Mouse (Mus musculus): ENCODE measurements around the gene Adamts12. TPM values are rescaled to one million over a fixed set of nuclear protein-coding genes. Genes with fewer than 3 reads are reported as not detected.

The Adamts12 gene
- polyA plus RNA-seq, 1 experiment from 2014 or later = 4.8 TPM

DNA sequence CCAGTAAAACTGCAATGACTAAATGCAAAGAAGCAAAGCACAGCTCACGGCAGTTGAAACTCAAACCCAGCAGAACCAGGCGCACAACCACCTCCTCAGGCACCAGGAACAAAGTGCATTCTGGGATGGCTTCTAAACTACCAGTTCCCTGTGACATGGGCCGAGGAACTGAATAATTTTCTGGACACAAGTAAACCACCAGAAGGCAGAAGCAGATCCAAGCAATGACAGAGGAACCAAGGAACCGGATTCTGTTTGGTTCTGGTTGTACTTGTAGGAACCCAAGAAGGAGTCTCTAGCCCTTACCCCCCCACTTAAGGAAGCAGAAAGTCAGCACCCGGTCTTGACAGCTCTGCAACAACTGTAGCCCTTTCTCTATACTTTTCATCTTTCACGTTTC is 331.8 kb downstream of the Adamts12 start:
- Histone ChIP-seq H3K27ac (no peak overlapping the region), H3K9me3 (no peaks in the 10 kb centered on the region), H3K36me3 (peaks cover 50% of the 10 kb centered on the region), H3K9ac (no peak overlapping the region), H3K4me2 (replicated peaks) (no peak overlapping the region), H3K4me1 (peaks cover 14% of the 10 kb centered on the region), H3K27me3 (no peaks in the 10 kb centered on the region), H3K4me3 (no peak overlapping the region)
- 89% methylated on average over 6 of the region's 6 CpGs for WGBS
- no peak for ATAC-seq (ENCODE audit: low FRiP score, low read depth)

Other genes with a start within 250 kb of the Adamts12 start
- gene C1qtnf3, start 112.5 kb upstream of the Adamts12 start, polyA plus RNA-seq (2015; fragmentation: Nextera tagmentation; extraction: Ambion mirVana) = 37.8 and 44.4 TPM in 2 replicates
- 21.2 and 21.3 TPM in 2 replicates for gene Amacr, start 83.0 kb upstream of the Adamts12 start, polyA plus RNA-seq (2015; fragmentation: Nextera tagmentation; extraction: Ambion mirVana)
- 0.23 and 0.38 TPM in 2 replicates for gene Slc45a2, start 64.1 kb upstream of the Adamts12 start, polyA plus RNA-seq (2015; fragmentation: Nextera tagmentation; extraction: Ambion mirVana)
- 1.1 and 1.4 TPM in 2 replicates for gene Rxfp3, start 26.8 kb upstream of the Adamts12 start, polyA plus RNA-seq (2015; fragmentation: Nextera tagmentation; extraction: Ambion mirVana)